Mouse (Mus musculus) lung, embryonic 15.5 days (tissue): ENCODE measurements around the gene Grm4. TPM values are rescaled to one million over a fixed set of nuclear protein-coding genes. Genes with fewer than 3 reads are reported as not detected.

Source experiments
- ATAC-seq: fragments of 200-750 bp; cut with Nextera tagmentation; 2 replicates; pipeline ENCODE4 v1.8.0; 2017; ENCODE audit warnings: moderate number of reproducible peaks, borderline replicate concordance; ENCODE audit not compliant: low FRiP score, low TSS enrichment; ENCODE audit errors: extremely low read depth
- H3K27ac ChIP-seq: fragments of 300-500 bp; sonication (generic); 2 replicates; pipeline ENCODE4 v1.5.1; 2015; ENCODE audit warnings: moderate library complexity, mild to moderate bottlenecking, inconsistent platforms
- H3K27me3 ChIP-seq: fragments of 300-500 bp; sonication (generic); 2 replicates; pipeline ENCODE4 v1.6.1; 2015; ENCODE audit warnings: inconsistent platforms
- H3K36me3 ChIP-seq: fragments of 300-500 bp; sonication (generic); 2 replicates; pipeline ENCODE4 v1.6.1; 2015; ENCODE audit warnings: inconsistent platforms
- H3K4me1 ChIP-seq: fragments of 300-500 bp; sonication (generic); 2 replicates; pipeline ENCODE4 v1.6.1; 2015; ENCODE audit warnings: inconsistent platforms
- H3K4me2 ChIP-seq: fragments of 300-500 bp; sonication (generic); 2 replicates; pipeline ENCODE4 v1.6.1; 2015; ENCODE audit warnings: inconsistent platforms, mild to moderate bottlenecking, moderate library complexity
- H3K4me3 ChIP-seq: fragments of 300-500 bp; sonication (generic); 2 replicates; pipeline ENCODE4 v1.5.1; 2015; ENCODE audit warnings: mild to moderate bottlenecking, inconsistent platforms
- H3K9ac ChIP-seq: fragments of 300-500 bp; sonication (generic); 2 replicates; pipeline ENCODE4 v1.6.1; 2015; ENCODE audit warnings: inconsistent platforms
- H3K9me3 ChIP-seq: fragments of 300-500 bp; sonication (generic); 2 replicates; pipeline ENCODE4 v1.6.1; 2016; ENCODE audit warnings: inconsistent platforms
- WGBS: fragments of 180-500 bp; shearing (Covaris S2); methylation state at CpG from one replicate; pipeline ENCODE4 v1.1.7; 2015; 5-methylcytosine and 5-hydroxymethylcytosine counted together
- polyA plus RNA-seq: library from polyadenylated mRNA; unstranded; fragments of >200 nt; fragmentation: Nextera tagmentation; extraction: Ambion mirVana; gene quantifications from 2 replicates; pipeline ENCODE4 v1.2.1, GENCODE M21; 2015

The Grm4 gene
- polyA plus RNA-seq, 1 experiment from 2014 or later: 0.07 TPM

DNA sequence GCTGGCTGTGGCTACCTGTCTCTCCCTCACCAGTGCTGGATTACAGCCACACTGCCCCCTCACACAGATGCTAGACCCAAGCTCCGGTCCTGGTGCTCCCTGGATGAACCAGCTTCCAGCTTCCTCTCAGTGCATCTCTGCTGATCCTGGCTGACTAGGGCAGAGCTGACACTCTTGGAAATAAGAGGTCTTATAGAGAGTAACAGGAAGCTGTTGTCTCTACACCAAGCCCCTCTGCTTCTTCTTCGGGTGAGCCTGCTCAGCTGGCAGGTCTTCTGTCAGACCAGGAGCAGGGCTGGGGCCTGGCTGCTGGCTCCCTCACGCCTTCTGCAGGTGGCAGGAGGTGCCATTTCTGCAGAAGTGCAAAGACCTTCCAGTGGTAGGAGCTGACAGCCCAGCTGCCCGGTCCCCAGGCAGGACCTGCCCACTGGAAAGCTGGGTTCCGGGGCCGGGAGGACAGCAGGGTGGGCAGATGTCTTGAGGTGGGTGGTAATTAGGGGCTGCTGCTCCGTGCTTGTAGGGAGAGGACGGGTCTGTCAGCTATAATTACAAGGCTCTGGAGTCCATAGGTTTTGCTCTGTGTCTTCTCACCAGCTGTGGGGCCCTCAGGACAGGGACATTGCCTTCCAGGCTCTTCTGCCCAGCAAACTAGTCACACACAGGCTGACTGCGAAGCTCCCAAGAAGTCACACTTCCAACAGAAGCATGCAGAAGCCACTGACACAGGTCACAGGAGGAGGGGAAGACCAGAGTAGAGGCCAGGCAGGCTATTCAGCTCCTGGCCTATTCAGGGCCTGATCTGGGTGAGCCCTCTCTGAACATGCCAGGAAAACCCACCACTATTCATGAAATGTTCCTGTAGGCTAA is 10.7 kb downstream of the Grm4 start:
- H3K4me2 ChIP-seq: no peak overlapping the region

DNA sequence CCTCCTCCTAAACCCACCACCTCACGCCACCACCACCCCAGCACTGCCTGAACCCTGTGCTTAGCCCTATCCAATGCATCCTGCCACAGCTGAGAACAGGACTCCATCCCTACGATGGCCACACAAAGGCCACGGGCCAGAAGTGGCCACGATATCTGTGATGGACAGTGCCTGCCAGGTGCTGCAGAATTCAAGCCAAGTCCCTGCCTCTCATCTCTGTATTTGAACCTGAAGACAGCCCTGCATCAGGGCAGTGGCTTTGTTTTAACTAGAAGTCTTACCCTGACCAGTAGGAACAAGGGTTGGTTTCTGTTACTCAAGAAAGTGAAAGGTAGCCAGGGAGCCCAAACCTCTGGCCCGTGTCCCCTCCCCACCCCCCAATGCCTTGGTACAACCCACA is 12.1 kb downstream of the Grm4 start:
- 66% methylated on average over 5 of the region's 5 CpGs for WGBS
- Histone ChIP-seq H3K9ac (no peak overlapping the region), H3K27me3 (peaks cover 89% of the 10 kb centered on the region), H3K36me3 (no peaks in the 10 kb centered on the region), H3K4me2 (no peak overlapping the region), H3K9me3 (no peaks in the 10 kb centered on the region), H3K4me3 (no peak overlapping the region), H3K4me1 (peaks cover 32% of the 10 kb centered on the region), H3K27ac (no peak overlapping the region)
- no peak for ATAC-seq

More for the DNA sequence above, 10.7 kb downstream of the Grm4 start:
- Histone ChIP-seq H3K36me3 (no peaks in the 10 kb centered on the region), H3K9ac (no peak overlapping the region), H3K27me3 (peaks cover 91% of the 10 kb centered on the region), H3K4me1 (peaks cover 32% of the 10 kb centered on the region), H3K4me3 (no peak overlapping the region), H3K9me3 (no peaks in the 10 kb centered on the region), H3K27ac (no peak overlapping the region)
- 39% methylated on average over 9 of the region's 9 CpGs for WGBS
- no peak for ATAC-seq

DNA sequence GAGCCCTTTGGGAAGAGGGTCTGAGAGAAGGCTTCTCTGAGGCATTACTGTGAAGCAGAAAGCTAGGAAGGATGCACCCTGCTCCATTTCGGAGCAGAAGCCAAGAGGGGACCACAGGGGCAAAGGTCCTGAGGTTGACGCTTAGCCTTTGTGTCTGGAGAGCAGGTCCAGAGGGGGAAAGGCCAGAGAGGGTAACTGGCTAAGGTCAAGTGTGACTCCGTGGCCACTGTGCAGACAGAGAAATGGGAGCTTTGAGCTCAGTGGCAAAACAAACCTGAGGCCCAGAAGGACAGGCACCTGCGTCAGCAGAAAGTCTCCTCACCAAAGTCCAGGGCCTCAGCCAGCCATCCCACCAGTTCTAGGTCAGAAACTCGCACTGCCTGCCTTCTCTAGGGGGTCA is 12.7 kb downstream of the Grm4 start:
- H3K4me3 ChIP-seq: no peak overlapping the region
- no peaks in the 10 kb centered on the region for H3K36me3 ChIP-seq
- H3K4me1 ChIP-seq: peaks cover 27% of the 10 kb centered on the region
- H3K9me3 ChIP-seq: no peaks in the 10 kb centered on the region
- H3K4me2 ChIP-seq: no peak overlapping the region
- no peak overlapping the region for H3K9ac ChIP-seq
- 58% methylated on average over 5 of the region's 5 CpGs for whole genome bisulfite sequencing
- no peak for ATAC-seq
- no peak overlapping the region for H3K27ac ChIP-seq
- peaks cover 89% of the 10 kb centered on the region for H3K27me3 ChIP-seq

DNA sequence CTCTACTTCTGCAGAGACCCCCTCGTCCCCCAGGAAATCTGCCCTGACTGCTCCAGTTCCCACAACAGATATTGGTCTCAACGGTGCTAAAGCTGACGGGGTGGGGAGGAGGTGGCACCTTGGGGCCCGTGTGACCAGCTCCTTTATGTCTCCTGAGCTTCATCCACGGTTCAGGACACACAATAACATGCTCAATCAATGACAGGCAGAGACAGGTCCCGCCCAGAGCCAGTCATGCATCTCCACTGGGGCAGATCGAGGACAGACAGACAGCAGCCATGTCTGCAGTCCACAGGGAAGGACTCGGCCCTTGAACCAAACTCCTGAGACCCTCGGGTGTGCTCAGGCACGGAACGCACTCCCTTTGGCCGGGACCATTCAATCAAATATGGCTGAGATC is 13.2 kb downstream of the Grm4 start:
- Histone ChIP-seq H3K27me3 (peaks cover 89% of the 10 kb centered on the region), H3K4me1 (peaks cover 22% of the 10 kb centered on the region)
- no peak for ATAC-seq

DNA sequence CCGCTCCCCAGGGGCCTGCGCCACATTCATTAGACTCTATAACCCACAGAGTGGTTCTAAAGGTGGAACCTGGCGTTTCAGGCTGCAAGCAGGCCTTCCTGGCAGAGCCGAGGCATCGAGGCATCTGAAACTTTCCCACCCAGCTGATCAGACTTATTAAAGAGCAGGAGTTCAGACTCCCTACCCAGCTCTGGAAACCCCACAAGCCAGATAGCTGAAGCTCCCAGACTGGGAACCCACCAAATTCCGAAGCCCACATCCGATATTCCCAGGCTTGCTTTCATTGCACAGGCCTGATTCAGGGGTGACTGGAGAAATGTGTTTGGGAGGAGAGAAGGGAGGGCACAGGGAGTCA is 13.6 kb downstream of the Grm4 start:
- Histone ChIP-seq H3K4me1 (peaks cover 18% of the 10 kb centered on the region), H3K9me3 (no peaks in the 10 kb centered on the region), H3K27me3 (peaks cover 89% of the 10 kb centered on the region), H3K9ac (no peak overlapping the region), H3K27ac (no peak overlapping the region), H3K4me3 (no peak overlapping the region), H3K36me3 (no peaks in the 10 kb centered on the region), H3K4me2 (no peak overlapping the region)
- WGBS: 90% methylated on average over 7 of the region's 7 CpGs
- ATAC-seq: no peak

More for the DNA sequence above, 13.2 kb downstream of the Grm4 start:
- H3K9me3 ChIP-seq: no peaks in the 10 kb centered on the region
- no peak overlapping the region for H3K4me2 ChIP-seq
- no peak overlapping the region for H3K4me3 ChIP-seq
- H3K36me3 ChIP-seq: no peaks in the 10 kb centered on the region
- H3K9ac ChIP-seq: no peak overlapping the region
- no peak overlapping the region for H3K27ac ChIP-seq
- WGBS: 60% methylated on average over 12 of the region's 12 CpGs

DNA sequence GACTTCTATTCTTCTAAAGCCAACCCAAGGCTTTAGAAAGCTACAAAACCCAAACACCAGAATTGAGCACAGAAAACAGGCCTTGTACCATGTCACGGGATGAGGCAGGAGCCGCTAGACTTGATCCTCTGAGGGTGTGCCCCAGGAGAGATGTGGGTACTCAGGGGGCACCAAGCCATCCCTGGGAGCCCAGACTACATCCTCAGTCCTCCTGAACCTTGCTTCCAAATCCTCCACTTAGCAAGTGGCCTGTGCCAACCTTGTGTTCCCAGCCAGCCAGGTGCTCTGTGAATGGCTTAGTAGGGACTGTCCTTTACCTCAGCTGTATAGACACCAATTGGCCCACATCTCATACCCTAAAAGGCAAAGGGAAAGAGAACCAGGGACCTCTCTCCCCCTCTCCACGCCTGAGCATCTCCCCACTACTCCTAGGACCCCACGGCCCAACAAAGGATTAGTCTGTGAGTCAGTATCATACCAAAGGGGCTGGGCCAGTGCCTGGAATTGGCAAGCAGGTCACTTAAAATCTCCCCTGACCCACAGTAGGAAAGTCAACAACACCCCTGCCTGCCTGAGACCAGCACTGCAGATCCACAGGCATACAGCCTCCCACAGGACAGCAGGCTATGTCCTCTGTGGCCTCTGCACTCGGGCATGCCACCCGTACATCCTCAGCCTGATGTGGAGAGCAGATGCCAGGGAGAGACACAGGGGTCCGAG is 14.2 kb downstream of the Grm4 start:
- 81% methylated on average over 7 of the region's 7 CpGs for WGBS
- H3K27me3 ChIP-seq: peaks cover 89% of the 10 kb centered on the region

DNA sequence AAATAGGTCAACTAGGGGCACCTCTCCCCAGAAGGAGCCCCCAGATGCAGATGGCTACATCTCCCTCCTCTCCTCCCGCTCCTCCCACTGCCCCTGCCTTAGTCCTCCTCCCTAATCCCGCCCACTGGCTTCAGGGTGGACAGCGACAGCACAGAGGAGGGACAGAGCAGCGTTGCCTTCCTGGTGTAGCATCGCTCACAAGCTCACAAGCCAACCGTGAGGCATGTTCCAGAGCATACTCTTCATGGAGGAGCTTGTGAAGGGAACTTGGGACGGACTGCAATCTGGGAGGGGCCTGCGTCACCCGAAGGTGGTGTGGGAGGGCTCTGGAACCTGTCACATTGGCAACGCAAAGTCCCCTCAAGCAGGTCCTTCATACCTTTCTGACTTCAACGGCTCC is 14.8 kb downstream of the Grm4 start:
- Histone ChIP-seq H3K27ac (no peak overlapping the region), H3K4me3 (no peak overlapping the region), H3K9ac (no peak overlapping the region), H3K36me3 (no peaks in the 10 kb centered on the region), H3K4me1 (peaks cover 14% of the 10 kb centered on the region; the same call in 1 of the 2 replicates), H3K9me3 (no peaks in the 10 kb centered on the region), H3K27me3 (peaks cover 85% of the 10 kb centered on the region), H3K4me2 (no peak overlapping the region)
- WGBS: 33% methylated on average over 11 of the region's 11 CpGs
- ATAC-seq: no peak

More for the DNA sequence above, 14.2 kb downstream of the Grm4 start:
- H3K9ac ChIP-seq: no peak overlapping the region
- H3K4me3 ChIP-seq: no peak overlapping the region
- ATAC-seq: no peak
- H3K27ac ChIP-seq: no peak overlapping the region
- no peaks in the 10 kb centered on the region for H3K36me3 ChIP-seq
- H3K9me3 ChIP-seq: no peaks in the 10 kb centered on the region
- H3K4me2 ChIP-seq: no peak overlapping the region
- H3K4me1 ChIP-seq: peaks cover 13% of the 10 kb centered on the region

DNA sequence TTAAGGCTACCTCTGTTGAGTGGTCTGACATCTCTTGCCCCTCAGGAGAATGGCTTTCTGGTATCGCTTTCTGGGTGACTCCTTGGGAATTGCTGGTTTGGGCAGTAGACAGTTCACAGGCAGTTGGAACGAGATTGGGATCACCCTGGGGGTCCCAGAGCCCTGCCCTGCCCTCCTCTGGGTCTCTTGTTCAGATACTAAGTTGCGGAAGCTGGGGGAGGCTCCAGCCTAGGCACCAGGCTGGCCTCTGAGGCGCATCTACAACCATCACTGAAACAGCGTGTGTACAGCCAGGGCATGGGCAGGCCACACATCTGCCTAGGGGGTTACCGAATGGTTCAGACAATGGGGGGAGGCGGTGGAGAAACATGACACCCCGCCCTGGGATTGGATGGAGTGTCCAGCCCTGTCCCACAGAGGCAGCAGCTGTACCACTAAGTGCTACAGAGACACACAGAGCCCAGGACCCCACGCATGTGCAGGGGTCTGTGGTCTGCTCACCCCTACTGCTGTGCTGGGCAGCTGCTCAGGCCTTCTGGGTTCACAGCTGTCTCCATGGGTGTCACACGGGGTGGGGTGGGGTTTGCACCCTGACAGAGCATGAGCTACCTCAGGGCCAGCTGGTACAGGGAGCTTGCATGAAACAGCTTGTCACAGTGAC is 15.9 kb downstream of the Grm4 start:
- no peak overlapping the region for H3K27ac ChIP-seq
- WGBS: 21% methylated on average over 10 of the region's 10 CpGs
- ATAC-seq: peak; percentile 63; the same call in 1 of the 2 replicates

DNA sequence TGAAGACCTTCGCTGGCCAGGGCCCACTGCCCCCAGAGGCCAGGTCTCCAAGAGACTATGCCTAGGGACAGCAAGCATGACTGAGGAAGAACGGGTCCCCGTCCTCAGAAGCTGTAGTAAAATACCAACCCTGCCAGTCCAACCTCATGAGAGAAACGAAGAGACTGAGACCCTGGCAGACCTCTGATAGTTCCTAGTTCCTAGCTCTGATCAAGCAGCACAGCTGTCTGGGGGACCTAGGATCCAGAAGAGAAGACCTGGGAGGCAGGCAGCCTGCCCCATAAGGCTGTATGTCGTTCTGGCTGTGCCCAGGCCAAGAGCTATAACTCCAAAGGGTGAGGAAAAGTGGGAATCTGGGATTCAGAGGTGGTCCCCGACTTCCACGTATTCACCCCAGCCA is 17.3 kb downstream of the Grm4 start:
- Histone ChIP-seq H3K36me3 (no peaks in the 10 kb centered on the region), H3K27ac (no peak overlapping the region), H3K9me3 (no peaks in the 10 kb centered on the region), H3K4me2 (no peak overlapping the region), H3K9ac (no peak overlapping the region), H3K27me3 (peaks cover 71% of the 10 kb centered on the region), H3K4me3 (no peak overlapping the region), H3K4me1 (peaks cover 14% of the 10 kb centered on the region; the same call in 1 of the 2 replicates)
- ATAC-seq: no peak
- 51% methylated on average over 7 of the region's 7 CpGs for WGBS

More for the DNA sequence above, 15.9 kb downstream of the Grm4 start:
- Histone ChIP-seq H3K27me3 (peaks cover 85% of the 10 kb centered on the region), H3K4me3 (no peak overlapping the region), H3K36me3 (no peaks in the 10 kb centered on the region), H3K9ac (no peak overlapping the region), H3K9me3 (no peaks in the 10 kb centered on the region), H3K4me2 (no peak overlapping the region), H3K4me1 (peaks cover 14% of the 10 kb centered on the region; the same call in 1 of the 2 replicates)

DNA sequence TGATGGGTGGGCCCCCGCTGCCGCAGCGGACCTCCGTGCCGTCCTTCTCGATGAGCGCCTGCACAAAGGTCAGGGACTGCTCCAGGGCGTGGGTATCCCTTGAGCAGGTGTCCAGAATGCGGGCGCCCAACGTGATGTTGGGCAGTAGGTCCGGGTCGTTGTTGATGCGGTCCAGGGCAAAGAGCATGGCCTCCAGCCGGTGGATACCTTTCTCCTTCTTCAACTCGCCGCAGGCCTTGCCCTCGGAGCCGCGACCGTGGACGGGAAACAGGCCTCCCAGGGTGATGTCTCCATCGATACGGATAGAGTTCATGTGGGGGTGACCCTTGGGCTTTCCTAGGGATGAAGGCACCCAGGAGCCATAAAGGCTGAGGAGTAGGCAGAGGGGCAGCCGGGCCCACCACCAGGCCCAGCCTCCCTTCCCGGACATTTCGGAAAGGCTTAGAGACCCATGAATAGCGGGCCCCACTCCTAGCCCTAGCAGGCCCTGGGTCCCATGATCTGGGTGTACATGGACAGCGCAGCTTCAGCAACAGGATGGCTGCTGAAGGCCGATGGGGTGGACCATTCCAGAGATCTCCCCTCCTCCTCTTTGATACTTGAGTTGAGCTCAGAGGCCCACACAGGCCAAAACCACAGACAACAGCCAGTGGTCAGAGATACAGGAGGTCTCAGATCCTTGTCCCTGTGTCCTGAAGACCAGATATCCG is 18.3 kb downstream of the Grm4 start:
- Histone ChIP-seq H3K4me3 (no peak overlapping the region), H3K36me3 (no peaks in the 10 kb centered on the region), H3K4me2 (no peak overlapping the region), H3K9ac (no peak overlapping the region), H3K4me1 (peaks cover 14% of the 10 kb centered on the region; the same call in 1 of the 2 replicates), H3K27me3 (peaks cover 61% of the 10 kb centered on the region), H3K9me3 (no peaks in the 10 kb centered on the region), H3K27ac (no peak overlapping the region)
- ATAC-seq: no peak
- WGBS: 55% methylated on average over 31 of the region's 31 CpGs

DNA sequence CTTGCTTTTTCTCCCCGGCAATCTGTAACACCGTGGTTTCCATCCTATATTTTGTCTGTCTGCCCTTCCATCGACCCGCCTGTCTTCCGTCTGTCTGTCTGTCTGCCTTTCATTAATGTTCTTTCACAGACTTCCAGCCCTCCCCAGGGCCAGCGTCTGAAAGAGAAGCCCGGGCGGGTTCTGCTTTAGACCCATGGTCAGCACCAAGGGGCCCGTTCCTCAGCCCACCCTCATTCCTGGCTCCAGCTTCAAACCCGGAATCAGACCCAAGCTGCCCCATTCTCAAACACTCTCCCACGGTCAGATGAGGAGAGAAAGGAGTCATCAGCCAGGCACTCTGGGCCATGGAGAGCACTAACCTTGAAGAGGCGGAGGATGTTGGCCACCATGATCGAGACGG is 18.9 kb downstream of the Grm4 start:
- peaks cover 59% of the 10 kb centered on the region for H3K27me3 ChIP-seq
- no peaks in the 10 kb centered on the region for H3K36me3 ChIP-seq
- no peak overlapping the region for H3K27ac ChIP-seq
- peak overlapping the region; percentile 41 for H3K4me2 ChIP-seq
- WGBS: 27% methylated on average over 14 of the region's 14 CpGs
- ATAC-seq: no peak
- peaks cover 14% of the 10 kb centered on the region; the same call in 1 of the 2 replicates for H3K4me1 ChIP-seq
- no peaks in the 10 kb centered on the region for H3K9me3 ChIP-seq
- no peak overlapping the region for H3K9ac ChIP-seq
- no peak overlapping the region for H3K4me3 ChIP-seq
